Mouse (Mus musculus) forebrain, postnatal 0 days (tissue): ENCODE data around the gene Rps27. TPM values are rescaled to one million over a fixed set of nuclear protein-coding genes. Genes with fewer than 3 reads are reported as not detected.
A peak's percentile ranks its signal among the peaks of the same experiment; 100 is the strongest.

Source experiments
- ATAC-seq: fragments of 200-750 bp; cut with Nextera tagmentation; 2 replicates; pipeline ENCODE4 v1.8.0; 2017; ENCODE audit warnings: mild to moderate bottlenecking, moderate library complexity
- DNase-seq: peaks from one replicate; pipeline ENCODE4 v3.0.0-alpha.2; 2015
- H3K27ac ChIP-seq: fragments of 300-500 bp; sonication (generic); 2 replicates; pipeline ENCODE4 v1.5.1; 2014; ENCODE audit warnings: low read depth, mild to moderate bottlenecking, antibody characterized with exemption, low read length, moderate library complexity, mixed read lengths
- H3K27me3 ChIP-seq: fragments of 300-500 bp; sonication (generic); 2 replicates; pipeline ENCODE4 v1.6.1; 2014; ENCODE audit warnings: mild to moderate bottlenecking, low read length, mixed read lengths; ENCODE audit not compliant: insufficient read depth
- H3K36me3 ChIP-seq: fragments of 300-500 bp; sonication (generic); 2 replicates; pipeline ENCODE4 v1.6.1; 2014; ENCODE audit warnings: mild to moderate bottlenecking, moderate library complexity; ENCODE audit not compliant: insufficient read depth
- H3K4me1 ChIP-seq: fragments of 300-500 bp; sonication (generic); 2 replicates; pipeline ENCODE4 v1.6.1; 2014; ENCODE audit warnings: antibody characterized with exemption; ENCODE audit not compliant: insufficient read depth
- H3K4me2 ChIP-seq: fragments of 300-500 bp; sonication (generic); 2 replicates; pipeline ENCODE4 v1.6.1; 2014; ENCODE audit warnings: low read depth, mild to moderate bottlenecking, moderate library complexity
- H3K4me3 ChIP-seq: fragments of 300-500 bp; sonication (generic); 2 replicates; pipeline ENCODE4 v1.5.1; 2014; ENCODE audit warnings: low read depth, low read length, mixed read lengths
- H3K9ac ChIP-seq: fragments of 300-500 bp; sonication (generic); 2 replicates; pipeline ENCODE4 v1.6.1; 2014; ENCODE audit warnings: mild to moderate bottlenecking
- H3K9me3 ChIP-seq: fragments of 300-500 bp; sonication (generic); 2 replicates; pipeline ENCODE4 v1.6.1; 2016; ENCODE audit warnings: low read length
- CTCF ChIP-seq: sonication (generic); IDR thresholded peaks from 2 replicates; pipeline ENCODE4 v1.5.1; 2016; ENCODE audit warnings: antibody characterized with exemption, control low read depth, low read depth
- WGBS: fragments of 180-500 bp; shearing (Covaris S2); extraction: QIAGEN DNeasy Blood & Tissue Kit; methylation state at CpG from one replicate; pipeline ENCODE4 v1.1.7; 2014; 5-methylcytosine and 5-hydroxymethylcytosine counted together
- polyA plus RNA-seq: library from polyadenylated mRNA; unstranded; fragments of >200 nt; fragmentation: Nextera tagmentation; extraction: Ambion mirVana; gene quantifications from 2 replicates; pipeline ENCODE4 v1.2.1, GENCODE M21; 2015
- total RNA-seq: library from RNA; depleted of rRNA; stranded (reverse); fragments of >200 nt; gene quantifications from 2 replicates; pipeline ENCODE4 v1.2.3, GENCODE M21; 2014; rRNA removed

Rps27 gene
- total RNA-seq: 2,552 and 3,359 TPM in 2 replicates
- polyA plus RNA-seq: 824 and 1,232 TPM in 2 replicates

- H3K4me2 ChIP-seq: peak within 1 kb of the TSS; percentile 53
- no peaks in the 10 kb centered on the region for H3K27me3 ChIP-seq
- no peak for TF ChIP-seq CTCF
- WGBS: under 1% methylated on average over 42 of the region's 42 CpGs
- DNase-seq: peak; percentile 96
- H3K27ac ChIP-seq: peak within 1 kb of the TSS; percentile 85
- peak within 1 kb of the TSS; percentile 74 for H3K4me3 ChIP-seq
- H3K9me3 ChIP-seq: no peaks in the 10 kb centered on the region
- H3K9ac ChIP-seq: peak within 1 kb of the TSS; percentile 91
- H3K36me3 ChIP-seq: peaks cover 38% of the 10 kb centered on the region
- peaks cover 14% of the 10 kb centered on the region for H3K4me1 ChIP-seq
- peak; percentile 97 for ATAC-seq
These were observed at the start of gene Rps27, which contains the start of gene Rab13 for GRCm38 (mm10) chr3:90213377-90213866. TSS of gene Rps27 (minus strand) at chr3:90213651. TSS of gene Rab13 (plus strand) at chr3:90213695.

GRCm38 (mm10) chr3:90258521-90258920, 45.1 kb upstream of the Rps27 start:
- WGBS: 94% methylated on average over 4 of the region's 4 CpGs
- ATAC-seq: no peak
- no peak for TF ChIP-seq CTCF

GRCm38 (mm10) chr3:90256731-90257530, 43.5 kb upstream of the Rps27 start:
- no peak overlapping the region for H3K4me3 ChIP-seq
- peaks cover 9% of the 10 kb centered on the region; the same call in 1 of the 2 replicates for H3K4me1 ChIP-seq
- DNase-seq (no peak), ATAC-seq (no peak)
- no peak overlapping the region for H3K4me2 ChIP-seq
- H3K36me3 ChIP-seq: peaks cover 43% of the 10 kb centered on the region
- WGBS: 91% methylated on average over 19 of the region's 19 CpGs
- no peak for TF ChIP-seq CTCF
- H3K27ac ChIP-seq: no peak overlapping the region
- H3K27me3 ChIP-seq: no peaks in the 10 kb centered on the region
- H3K9ac ChIP-seq: no peak overlapping the region
- H3K9me3 ChIP-seq: no peaks in the 10 kb centered on the region

More at GRCm38 (mm10) chr3:90258521-90258920, 45.1 kb upstream of the Rps27 start:
- Histone ChIP-seq H3K27ac (no peak overlapping the region), H3K27me3 (no peaks in the 10 kb centered on the region), H3K4me2 (no peak overlapping the region), H3K4me1 (peaks cover 9% of the 10 kb centered on the region; the same call in 1 of the 2 replicates), H3K36me3 (peaks cover 58% of the 10 kb centered on the region), H3K9ac (no peak overlapping the region), H3K9me3 (no peaks in the 10 kb centered on the region), H3K4me3 (no peak overlapping the region)
- no peak for DNase-seq

- Histone ChIP-seq H3K9me3 (no peaks in the 10 kb centered on the region), H3K4me1 (peaks cover 9% of the 10 kb centered on the region; the same call in 1 of the 2 replicates), H3K27ac (no peak overlapping the region), H3K4me3 (no peak overlapping the region), H3K4me2 (no peak overlapping the region), H3K36me3 (peaks cover 38% of the 10 kb centered on the region), H3K9ac (no peak overlapping the region), H3K27me3 (no peaks in the 10 kb centered on the region)
- 92% methylated on average over 14 of the region's 14 CpGs for WGBS
- ATAC-seq (no peak), DNase-seq (no peak)
- TF ChIP-seq CTCF: no peak
These were observed 42.4 kb upstream of the Rps27 start for GRCm38 (mm10) chr3:90255784-90256353.

- Histone ChIP-seq H3K9me3 (no peaks in the 10 kb centered on the region), H3K36me3 (peaks cover 31% of the 10 kb centered on the region), H3K4me2 (peak overlapping the region; percentile 75), H3K4me3 (peak overlapping the region; percentile 69), H3K27me3 (no peaks in the 10 kb centered on the region), H3K27ac (no peak overlapping the region), H3K4me1 (peaks cover 9% of the 10 kb centered on the region; the same call in 1 of the 2 replicates), H3K9ac (peak overlapping the region; percentile 81)
- 23% methylated on average over 2 of the region's 2 CpGs for WGBS
- no peak for DNase-seq
- no peak for ATAC-seq
- TF ChIP-seq CTCF: no peak
These were observed 41.7 kb upstream of the Rps27 start for GRCm38 (mm10) chr3:90255194-90255565.

- peak overlapping the region; percentile 75 for H3K4me2 ChIP-seq
- no peaks in the 10 kb centered on the region for H3K27me3 ChIP-seq
- peak overlapping the region; percentile 69 for H3K4me3 ChIP-seq
- peak; percentile 39 for ATAC-seq
- peak overlapping the region; percentile 81 for H3K9ac ChIP-seq
- H3K27ac ChIP-seq: peak overlapping the region; percentile 76
- H3K4me1 ChIP-seq: peaks cover 9% of the 10 kb centered on the region; the same call in 1 of the 2 replicates
- H3K9me3 ChIP-seq: no peaks in the 10 kb centered on the region
- DNase-seq: peak; percentile 10
- 1% methylated on average over 41 of the region's 41 CpGs for WGBS
- H3K36me3 ChIP-seq: peaks cover 25% of the 10 kb centered on the region
- TF ChIP-seq CTCF: peak; percentile 3; the same call in 1 of the 2 replicates
These were observed 41.2 kb upstream of the Rps27 start for GRCm38 (mm10) chr3:90254419-90255193.
